Mouse (Mus musculus) natural killer cell, adult 2 months (primary cell): ENCODE measurements at regions not wholly inside any gene's neighbourhood (a gene's known extent, or its start where the extent isn't known, plus 50 kb on each side); places are given as distances from the start of the nearest gene placed in this dataset.

Source experiments
- DNase-seq, 2 experiments: peaks; one replicate each; pipeline ENCODE4 v3.0.0; 2022; ENCODE audit warnings: low spot score in 2 of 2

DNA sequence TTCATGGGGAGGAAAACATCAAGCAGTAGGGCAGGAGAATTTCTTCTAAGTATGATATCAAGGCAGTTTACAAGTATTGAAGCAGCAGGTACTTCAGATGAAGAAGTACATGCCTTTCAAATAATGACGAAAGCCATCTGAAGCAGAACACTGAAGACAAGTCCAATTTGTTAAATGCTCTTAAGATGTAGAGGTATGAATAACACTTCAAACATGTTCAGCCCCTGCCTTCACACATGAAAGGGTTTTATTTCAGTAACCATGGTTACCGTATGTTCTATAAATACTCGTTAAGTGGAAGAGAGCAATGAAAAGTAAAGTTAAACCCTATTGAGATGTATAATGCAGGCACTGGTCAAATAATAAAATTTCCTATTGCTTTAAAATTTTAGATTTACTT lies 101.8 kb downstream of the Mospd2 start:
- no peak for DNase-seq

GRCm38 (mm10) chrX:164840393-164840792 lies 139.8 kb downstream of the Mospd2 start:
- no peak for DNase-seq

GRCm38 (mm10) chrX:164820906-164821305 lies 159.3 kb downstream of the Mospd2 start:
- DNase-seq, result no peak

DNA sequence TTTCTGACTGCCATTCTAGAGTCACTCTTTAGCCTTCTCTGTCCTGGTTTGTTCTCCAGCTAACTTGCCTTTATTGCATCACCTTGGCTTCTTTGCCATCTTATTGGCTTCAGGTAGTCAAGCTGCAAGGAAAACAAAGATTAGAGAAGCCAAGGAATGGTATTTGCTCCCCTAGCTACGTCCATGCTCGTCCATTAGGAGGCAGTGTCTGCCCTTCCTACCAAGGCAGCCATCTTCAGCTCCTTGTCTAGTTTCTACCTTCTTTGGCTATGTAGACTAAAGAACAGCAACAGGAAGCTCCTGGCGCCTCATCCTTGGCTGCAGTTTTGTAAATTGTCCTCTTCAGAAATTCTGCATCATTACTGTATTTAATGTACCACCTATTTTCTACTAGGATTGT lies 192.9 kb downstream of the Mospd2 start:
- peak; percentile 0 to 5 for DNase-seq

GRCm38 (mm10) chrX:164764919-164765318 lies 215.3 kb downstream of the Mospd2 start:
- no peak for DNase-seq

DNA sequence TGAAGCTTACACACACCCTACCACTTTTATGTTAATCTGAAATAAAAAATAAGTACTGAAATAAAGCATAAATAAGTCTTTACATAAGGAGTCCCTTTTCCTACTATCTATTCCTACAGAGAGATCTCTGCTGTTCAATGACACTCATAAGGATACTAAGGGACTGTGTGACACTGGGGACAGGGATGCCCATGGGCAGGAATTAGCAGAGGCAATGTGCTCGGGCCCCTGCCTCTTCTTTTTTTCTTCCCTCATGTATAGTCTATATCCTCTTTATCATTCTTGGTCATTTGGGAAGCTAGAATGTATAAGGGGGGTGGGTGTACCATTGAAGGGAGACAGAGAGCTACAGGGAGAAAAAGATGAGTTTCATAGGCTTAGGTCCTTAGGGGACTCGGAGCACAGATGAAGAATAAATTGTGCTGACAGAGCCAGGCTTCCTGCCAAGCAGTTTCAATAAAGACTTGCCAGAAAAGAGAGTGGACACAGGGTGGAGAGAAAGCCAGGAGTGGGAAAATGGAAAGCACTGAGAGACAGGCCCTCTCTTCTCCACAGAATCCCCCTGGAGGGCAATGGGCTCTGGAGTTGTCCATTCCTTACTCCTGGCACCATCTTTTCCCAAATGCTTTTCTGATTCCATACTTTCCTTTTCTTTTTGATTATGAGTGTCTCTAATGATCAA lies 216.3 kb downstream of the Mospd2 start:
- no peak for DNase-seq

DNA sequence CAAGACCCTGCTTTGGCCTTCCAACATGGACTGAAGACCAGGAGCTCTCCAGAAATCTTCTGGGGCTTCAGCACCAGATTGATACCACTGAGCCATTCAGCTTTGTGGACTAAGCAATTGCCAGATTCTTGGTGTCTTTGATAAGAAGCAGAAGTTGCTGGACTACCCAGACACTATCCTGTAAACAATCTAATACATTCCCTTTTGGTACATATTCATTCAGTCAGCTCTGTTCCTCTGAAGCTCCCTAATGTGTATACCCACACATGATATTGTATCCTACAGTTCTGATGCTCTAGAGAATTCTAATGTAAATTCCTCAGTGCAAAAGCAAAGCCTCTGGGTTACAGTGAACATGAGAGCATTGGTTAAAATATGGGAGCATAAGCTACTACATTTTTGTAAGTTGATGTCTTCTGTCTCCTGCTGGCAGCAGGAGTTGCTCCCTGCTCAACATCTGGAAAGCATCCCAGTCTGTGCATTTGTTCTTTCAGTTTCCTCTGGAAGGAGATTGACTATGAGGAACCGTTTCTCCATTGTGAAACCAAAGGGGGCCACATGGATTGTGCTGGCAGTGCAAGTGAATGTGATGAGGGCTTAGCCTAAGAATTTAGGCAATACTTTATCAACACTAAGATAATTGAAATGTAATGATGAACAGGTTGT lies 234.5 kb downstream of the Mospd2 start:
- DNase-seq, result no peak
